Mouse (Mus musculus): ENCODE data around the gene Galnt13. TPM values are rescaled to one million over a fixed set of nuclear protein-coding genes. Genes with fewer than 3 reads are reported as not detected.
A peak's percentile ranks its signal among the peaks of the same experiment; 100 is the strongest.
"Not testable (repeated sequence)": the region's sequence is repeated elsewhere in the genome, so short reads cannot be mapped to it uniquely, and the experiment has no call there.

The Galnt13 gene
- not detected for total RNA-seq (2021)
- long read RNA-seq, experiment 1, partial matches to known transcripts = 0 of 1 reads
- long read RNA-seq, experiment 1, other reads (novel, unspliced or antisense) = 1 of 1 reads
- long read RNA-seq, experiment 2 = 0 reads

GRCm38 (mm10) chr2:54435937-54436735 lies at the start of gene Galnt13:
Galnt13 (plus strand) TSS chr2:54436317.
- intact Hi-C loops (cut with DNase I) = no loop called here
- DNase-seq = peak; percentile 1

- intact Hi-C loops (cut with DNase I) = no loop called here
- DNase-seq = peak in 1 of 2 experiments; percentile 3
These were observed 5.1 kb upstream of the Galnt13 start for GRCm38 (mm10) chr2:54431060-54431459.

GRCm38 (mm10) chr2:54435380-54435779 lies 737 bp upstream of the Galnt13 start:
- intact Hi-C loops (cut with DNase I) = no loop called here
- no peak for DNase-seq

GRCm38 (mm10) chr2:54436736-54437500 lies 801 bp downstream of the Galnt13 start:
- intact Hi-C loops (cut with DNase I) = no loop called here
- no peak for DNase-seq

GRCm38 (mm10) chr2:54437501-54437830 lies 1.3 kb downstream of the Galnt13 start:
- DNase-seq = no peak
- intact Hi-C loops (cut with DNase I) = no loop called here

GRCm38 (mm10) chr2:54442734-54443500 lies 6.8 kb downstream of the Galnt13 start:
- DNase-seq = no peak
- intact Hi-C loops (cut with DNase I) = no loop called here

- intact Hi-C loops (cut with DNase I) = no loop called here
- DNase-seq = no peak
These were observed 47.3 kb downstream of the Galnt13 start for GRCm38 (mm10) chr2:54483426-54483825.

- DNase-seq = no peak
- intact Hi-C loops (cut with DNase I) = no loop called here
These were observed 86.9 kb downstream of the Galnt13 start for GRCm38 (mm10) chr2:54522989-54523388.

GRCm38 (mm10) chr2:54527073-54527472 lies 91.0 kb downstream of the Galnt13 start:
- no peak for DNase-seq
- intact Hi-C loops (cut with DNase I) = no loop called here

- intact Hi-C loops (cut with DNase I) = no loop called here
- no peak for DNase-seq
These were observed 122.4 kb downstream of the Galnt13 start for GRCm38 (mm10) chr2:54558357-54559153.

GRCm38 (mm10) chr2:54565068-54565467 lies 129.0 kb downstream of the Galnt13 start:
- no peak for DNase-seq
- intact Hi-C loops (cut with DNase I) = no loop called here

- intact Hi-C loops (cut with DNase I) = no loop called here
- DNase-seq = no peak
These were observed 131.1 kb downstream of the Galnt13 start for GRCm38 (mm10) chr2:54567186-54567585.

- intact Hi-C loops (cut with DNase I) = no loop called here
- no peak for DNase-seq
These were observed 131.5 kb downstream of the Galnt13 start for GRCm38 (mm10) chr2:54567632-54568031.

GRCm38 (mm10) chr2:54713817-54714216 lies 277.7 kb downstream of the Galnt13 start:
- DNase-seq; intact Hi-C loops (cut with DNase I): not testable (repeated sequence)

GRCm38 (mm10) chr2:54751232-54751631 lies 315.1 kb downstream of the Galnt13 start:
- no peak for DNase-seq
- intact Hi-C loops (cut with DNase I) = no loop called here

GRCm38 (mm10) chr2:54759781-54760180 lies 323.7 kb downstream of the Galnt13 start:
- no peak for DNase-seq
- intact Hi-C loops (cut with DNase I) = no loop called here

- no peak for DNase-seq
- intact Hi-C loops (cut with DNase I) = no loop called here
These were observed 342.7 kb downstream of the Galnt13 start for GRCm38 (mm10) chr2:54778790-54779273.

- intact Hi-C loops (cut with DNase I) = no loop called here
- DNase-seq = no peak
These were observed 377.6 kb downstream of the Galnt13 start for GRCm38 (mm10) chr2:54813670-54814256.

GRCm38 (mm10) chr2:54841245-54841644 lies 405.1 kb downstream of the Galnt13 start:
- DNase-seq = no peak
- intact Hi-C loops (cut with DNase I) = no loop called here

All from heart, postnatal 14 days (tissue).